11 mouse cellular contexts compared by ENCODE assay signal in the genomic region with DNA sequence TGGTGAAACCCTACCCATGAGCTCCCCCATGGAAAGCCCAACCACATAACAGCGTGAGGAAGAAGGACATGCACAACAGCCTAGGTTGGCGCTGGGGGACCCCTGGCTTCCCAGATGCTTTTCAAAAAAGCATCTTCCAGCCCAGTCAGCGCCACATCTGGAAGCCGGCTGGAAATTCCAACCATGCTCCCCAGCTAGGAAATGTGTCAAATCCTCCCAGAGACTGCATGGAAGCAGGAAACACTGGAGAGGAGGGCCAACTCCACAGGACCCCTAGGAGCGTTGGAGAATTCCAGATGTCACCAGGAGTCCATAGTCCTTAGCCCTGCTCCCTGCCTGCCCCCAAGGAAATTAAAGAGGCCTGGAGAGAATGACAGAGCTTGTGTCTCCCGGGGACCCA.
DNase-seq lines count a peak whose midpoint lies in the region; ATAC-seq and TF ChIP-seq lines count a peak whose summit lies in the region.
"Had no signal": no experiment of that assay in that cellular context is flagged by ENCODE, and none has a peak within 500 bp of the region (broad histone marks: within the 10 kb centered on the region; RNA-seq: fewer than 3 reads in every experiment).

No protein-coding gene starts in this region.

- H3K9ac ChIP-seq in kidney, postnatal 0 days (ENCODE audit: low read depth, low read length), result no peak overlapping the region
- no peak overlapping the region for H3K9ac ChIP-seq in kidney, embryonic 14.5 days (ENCODE audit: low read depth, low read length)
- no peak overlapping the region for H3K9ac ChIP-seq in limb, embryonic 14.5 days (ENCODE audit: low read depth, low read length, severe bottlenecking)
- H3K9ac ChIP-seq: liver, embryonic 13.5 days; midbrain, embryonic 12.5 days had no signal

- no peak overlapping the region for H3K4me3 ChIP-seq in kidney, postnatal 0 days (replicated peaks; ENCODE audit: low read depth, low read length)
- no peak overlapping the region for H3K4me3 ChIP-seq in kidney, embryonic 14.5 days (ENCODE audit: low read length)
- no peak overlapping the region for H3K4me3 ChIP-seq in embryonic facial prominence, embryonic 10.5 days
- H3K4me3 ChIP-seq in limb, embryonic 14.5 days (replicated peaks; ENCODE audit: low read length), result no peak overlapping the region
- H3K4me3 ChIP-seq: erythroblast, embryonic 14.5 days; liver, embryonic 13.5 days; midbrain, embryonic 12.5 days had no signal

- 45% methylated on average over 6 of the region's 6 CpGs for WGBS in kidney, postnatal 0 days
- WGBS in kidney, embryonic 14.5 days, result 68% methylated on average over 6 of the region's 6 CpGs
- 37% methylated on average over 6 of the region's 6 CpGs for WGBS in embryonic facial prominence, embryonic 10.5 days
- 26% methylated on average over 6 of the region's 6 CpGs for WGBS in limb, embryonic 14.5 days

- peak overlapping the region; percentile 25; the same call in 1 of the 2 replicates for H3K27ac ChIP-seq in kidney, postnatal 0 days
- H3K27ac ChIP-seq in kidney, embryonic 14.5 days (ENCODE audit: low read depth, low read length), result no peak overlapping the region
- H3K27ac ChIP-seq in embryonic facial prominence, embryonic 10.5 days (replicated peaks), result peak overlapping the region; percentile 20; the same call in 1 of the 2 replicates
- peak overlapping the region; percentile 56; the same call in 1 of the 2 replicates for H3K27ac ChIP-seq in limb, embryonic 14.5 days (replicated peaks; ENCODE audit: low read depth, low read length)
- H3K27ac ChIP-seq: liver, embryonic 13.5 days; midbrain, embryonic 12.5 days had no signal

- no peaks in the 10 kb centered on the region for H3K36me3 ChIP-seq in kidney, postnatal 0 days (ENCODE audit: insufficient read depth, low read length)
- no peaks in the 10 kb centered on the region for H3K36me3 ChIP-seq in kidney, embryonic 14.5 days (ENCODE audit: control insufficient read depth, insufficient read depth, low read length)
- H3K36me3 ChIP-seq in embryonic facial prominence, embryonic 10.5 days (replicated peaks), result no peaks in the 10 kb centered on the region
- H3K36me3 ChIP-seq in limb, embryonic 14.5 days (ENCODE audit: control insufficient read depth, insufficient read depth, low read length), result no peaks in the 10 kb centered on the region
- H3K36me3 ChIP-seq: liver, embryonic 13.5 days; midbrain, embryonic 12.5 days had no signal

- H3K4me2 ChIP-seq in kidney, postnatal 0 days (ENCODE audit: low read length), result no peak overlapping the region
- no peak overlapping the region for H3K4me2 ChIP-seq in kidney, embryonic 14.5 days (replicated peaks; ENCODE audit: low read depth, low read length)
- no peak overlapping the region for H3K4me2 ChIP-seq in limb, embryonic 14.5 days (replicated peaks; ENCODE audit: low read depth, low read length, severe bottlenecking)
- H3K4me2 ChIP-seq: liver, embryonic 13.5 days; midbrain, embryonic 12.5 days had no signal

- no peaks in the 10 kb centered on the region for H3K9me3 ChIP-seq in kidney, postnatal 0 days (replicated peaks; ENCODE audit: low read length)
- no peaks in the 10 kb centered on the region for H3K9me3 ChIP-seq in kidney, embryonic 14.5 days (ENCODE audit: control insufficient read depth, low read length)
- H3K9me3 ChIP-seq in embryonic facial prominence, embryonic 10.5 days, result no peaks in the 10 kb centered on the region
- H3K9me3 ChIP-seq in limb, embryonic 14.5 days (ENCODE audit: control insufficient read depth, low read length), result no peaks in the 10 kb centered on the region
- H3K9me3 ChIP-seq: liver, embryonic 13.5 days; midbrain, embryonic 12.5 days had no signal

- TF ChIP-seq CTCF in kidney, postnatal 0 days (IDR thresholded peaks at IDR 0.05; ENCODE audit: low read depth), result no peak

- no peak for ATAC-seq in kidney, postnatal 0 days (replicated peaks; ENCODE audit: low FRiP score, low read depth)
- no peak for ATAC-seq in kidney, embryonic 14.5 days (ENCODE audit: low FRiP score, low TSS enrichment)
- ATAC-seq in limb, embryonic 14.5 days (ENCODE audit: low FRiP score, low read depth), result peak; percentile 19; the same call in 1 of the 2 replicates
- no peak for ATAC-seq in erythroid progenitor cell, adult 5-6 weeks (replicated peaks; ENCODE audit: low FRiP score, poor library complexity, severe bottlenecking)

- no peaks in the 10 kb centered on the region for H3K27me3 ChIP-seq in kidney, postnatal 0 days (ENCODE audit: insufficient read depth, low read length)
- H3K27me3 ChIP-seq in kidney, embryonic 14.5 days (ENCODE audit: control insufficient read depth, insufficient read depth, low read length), result no peaks in the 10 kb centered on the region
- H3K27me3 ChIP-seq in embryonic facial prominence, embryonic 10.5 days (replicated peaks; ENCODE audit: low read depth, poor library complexity, severe bottlenecking), result peaks cover 34% of the 10 kb centered on the region
- H3K27me3 ChIP-seq in limb, embryonic 14.5 days (ENCODE audit: control insufficient read depth, insufficient read depth, low read length), result no peaks in the 10 kb centered on the region
- H3K27me3 ChIP-seq: liver, embryonic 13.5 days had no signal

- peak; percentile 68 for DNase-seq in kidney, postnatal 0 days (ENCODE audit: low spot score)
- peak; percentile 72 for DNase-seq in embryonic facial prominence, embryonic 10.5 days (ENCODE audit: low spot score)
- DNase-seq in gastrocnemius, postnatal 25 days, result peak; percentile 59
- DNase-seq in limb, embryonic 14.5 days (ENCODE audit: low spot score), result peak; percentile 82
- DNase-seq in thymus, adult 18-20 months, result no peak
- DNase-seq in urinary bladder, postnatal 36 days (ENCODE audit: low spot score in 2 of 2), result no peak
- DNase-seq: liver, embryonic 13.5 days had no signal

- TF ChIP-seq POLR2A in limb, embryonic 14.5 days (IDR thresholded peaks at IDR 0.05; ENCODE audit: borderline replicate concordance, extremely low read depth, insufficient read depth, insufficient read length), result no peak

- H3K4me1 ChIP-seq in kidney, postnatal 0 days (replicated peaks; ENCODE audit: insufficient read depth, low read length), result peaks cover 16% of the 10 kb centered on the region; the same call in 1 of the 2 replicates
- H3K4me1 ChIP-seq in kidney, embryonic 14.5 days (ENCODE audit: control insufficient read depth, insufficient read depth, low read length), result peaks cover 32% of the 10 kb centered on the region
- H3K4me1 ChIP-seq in embryonic facial prominence, embryonic 10.5 days, result peaks cover 75% of the 10 kb centered on the region
- peaks cover 38% of the 10 kb centered on the region for H3K4me1 ChIP-seq in limb, embryonic 14.5 days (ENCODE audit: control insufficient read depth, insufficient read depth, low read length)

Comparison
In these comparisons a context has a peak if more than half of its experiments do, and no peak if none do; other contexts are left out.
1. DNase-seq: peak in kidney, postnatal 0 days (single experiment), embryonic facial prominence, embryonic 10.5 days (single experiment), gastrocnemius, postnatal 25 days (single experiment) and limb, embryonic 14.5 days (single experiment); none in thymus, adult 18-20 months (0 of 2) and urinary bladder, postnatal 36 days (0 of 2).